In genomic region chr17:50059417-50059816, GRCm38 (mm10) we compare ENCODE assay signal across 21 mouse cellular contexts.
DNase-seq lines count a peak whose midpoint lies in the region; ATAC-seq lines count a peak whose summit lies in the region.
"Had no signal": no experiment of that assay in that cellular context is flagged by ENCODE, and none has a peak within 500 bp of the region (broad histone marks: within the 10 kb centered on the region; RNA-seq: fewer than 3 reads in every experiment).

No protein-coding gene starts in this region.

- peaks cover 25% of the 10 kb centered on the region for H3K4me1 ChIP-seq in heart, embryonic 13.5 days
- peaks cover 18% of the 10 kb centered on the region; the same call in 1 of the 2 replicates for H3K4me1 ChIP-seq in megakaryocyte, embryonic 14.5 days
- H3K4me1 ChIP-seq: embryonic facial prominence, embryonic 13.5 days had no signal

- H3K36me3 ChIP-seq in heart, embryonic 13.5 days: peaks cover 10% of the 10 kb centered on the region
- no peaks in the 10 kb centered on the region for H3K36me3 ChIP-seq in megakaryocyte, embryonic 14.5 days (replicated peaks; ENCODE audit: low read length)
- H3K36me3 ChIP-seq: embryonic facial prominence, embryonic 13.5 days; forebrain, embryonic 12.5 days; G1E; hindbrain, embryonic 10.5 days had no signal

- no peak overlapping the region for H3K9ac ChIP-seq in heart, embryonic 13.5 days
- H3K9ac ChIP-seq: embryonic facial prominence, embryonic 13.5 days; forebrain, embryonic 12.5 days; forebrain, postnatal 0 days; hindbrain, embryonic 14.5 days had no signal

- H3K27me3 ChIP-seq in heart, embryonic 13.5 days (replicated peaks): no peaks in the 10 kb centered on the region
- H3K27me3 ChIP-seq in megakaryocyte, embryonic 14.5 days (replicated peaks): peaks cover 2% of the 10 kb centered on the region
- H3K27me3 ChIP-seq: embryonic facial prominence, embryonic 13.5 days; forebrain, embryonic 12.5 days had no signal

- peak overlapping the region; percentile 63; the same call in 1 of the 2 replicates for H3K27ac ChIP-seq in heart, embryonic 13.5 days (replicated peaks)
- H3K27ac ChIP-seq: embryonic facial prominence, embryonic 13.5 days; forebrain, embryonic 12.5 days; hindbrain, embryonic 10.5 days; hindbrain, embryonic 14.5 days had no signal

- no peak for DNase-seq in heart, adult 9 months (ENCODE audit: low spot score in 2 of 2)
- peak; percentile 82 for DNase-seq in 416B (ENCODE audit: low read depth)
- DNase-seq in embryo, embryonic 9.5 days (ENCODE audit: extremely low spot score): no peak
- no peak for DNase-seq in right cerebral cortex, adult 2 months (ENCODE audit: low spot score in 2 of 2)
- DNase-seq: adrenal gland, postnatal 10 days; cerebellum, adult 11-12 months; cerebellum, adult 9-10 months; cerebellum, postnatal 25 days; forebrain, postnatal 0 days; gastrocnemius, postnatal 25 days; heart, postnatal 14 days; kidney, adult 8-10 months had no signal

- WGBS in heart, embryonic 13.5 days: 73% methylated on average over 5 of the region's 5 CpGs

- no peak for ATAC-seq in heart, embryonic 13.5 days (ENCODE audit: extremely low read depth, insufficient number of reproducible peaks, low FRiP score, low TSS enrichment)
- ATAC-seq in activated CD4-positive, CD25-positive, alpha-beta regulatory T cell, adult 4 months: peak; percentile 43
- ATAC-seq: forebrain, postnatal 0 days; intestine, postnatal 0 days had no signal

- H3K4me3 ChIP-seq in heart, embryonic 13.5 days: no peak overlapping the region
- peak overlapping the region; percentile 1 for H3K4me3 ChIP-seq in megakaryocyte, embryonic 14.5 days (replicated peaks)
- H3K4me3 ChIP-seq: embryonic facial prominence, embryonic 13.5 days; forebrain, embryonic 12.5 days; hindbrain, embryonic 10.5 days had no signal

- no peaks in the 10 kb centered on the region for H3K9me3 ChIP-seq in heart, embryonic 13.5 days
- H3K9me3 ChIP-seq in megakaryocyte, embryonic 14.5 days: 0 out of 2 replicates have a peak, but pooled peaks cover 5% of the 10 kb centered on the region
- H3K9me3 ChIP-seq: embryonic facial prominence, embryonic 13.5 days; forebrain, embryonic 12.5 days; hindbrain, embryonic 10.5 days had no signal

- H3K4me2 ChIP-seq in heart, embryonic 13.5 days: no peak overlapping the region
- H3K4me2 ChIP-seq: embryonic facial prominence, embryonic 13.5 days; forebrain, embryonic 12.5 days; hindbrain, embryonic 14.5 days had no signal
